Mouse (Mus musculus) MEL-GATA-1-ER (cell line): ENCODE data around the gene 1700008P02Rik.
A peak's percentile ranks its signal among the peaks of the same experiment; 100 is the strongest.

Source experiments
- DNase-seq: peaks from one replicate; pipeline ENCODE4 v3.0.0-alpha.2; 2012; ENCODE audit warnings: low read depth; ENCODE audit errors: extremely low read depth

1700008P02Rik gene

DNA sequence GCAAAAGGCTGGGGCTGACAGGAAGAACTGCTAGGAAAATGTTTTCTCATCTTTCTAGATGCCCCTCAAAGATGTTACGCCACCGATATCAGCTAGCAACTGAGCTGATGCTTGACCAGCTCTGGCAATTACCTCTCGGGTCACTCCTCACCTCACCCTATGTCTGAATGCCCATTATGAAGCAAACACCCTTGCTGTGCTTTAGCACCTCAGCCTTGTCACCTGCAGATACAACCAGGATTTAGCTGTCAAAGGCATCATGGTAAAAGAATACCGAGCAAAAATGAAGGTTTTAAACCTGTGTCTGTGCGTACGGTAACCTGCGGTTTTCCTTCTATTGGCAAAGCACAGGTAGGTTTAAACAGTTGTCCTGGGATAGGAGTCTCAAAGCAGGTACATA is at the start of gene 1700008P02Rik:
TSS of gene 1700008P02Rik (minus strand) at position 101 of the 400 bp plus-strand sequence.
- no peak for DNase-seq

DNA sequence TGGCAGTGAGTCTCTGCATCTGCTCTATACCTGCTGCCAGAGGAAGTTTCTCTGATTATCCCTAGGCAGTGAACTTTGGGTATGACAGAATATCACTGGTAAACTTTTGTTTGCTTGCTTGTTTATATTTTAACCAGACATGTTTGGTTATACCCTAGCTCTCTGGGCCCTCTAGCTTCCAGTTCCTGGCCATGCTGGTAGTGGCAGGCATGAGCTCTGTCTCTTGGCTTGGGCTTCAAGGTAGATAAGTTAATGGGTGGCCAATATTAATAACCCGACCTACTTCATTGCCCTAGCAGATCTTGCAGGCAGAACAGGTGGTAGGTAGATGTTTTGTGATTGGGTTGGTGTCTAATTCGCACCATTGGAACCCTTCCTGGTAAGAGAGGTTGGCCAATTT is 29.2 kb upstream of the 1700008P02Rik start:
- no peak for DNase-seq

DNA sequence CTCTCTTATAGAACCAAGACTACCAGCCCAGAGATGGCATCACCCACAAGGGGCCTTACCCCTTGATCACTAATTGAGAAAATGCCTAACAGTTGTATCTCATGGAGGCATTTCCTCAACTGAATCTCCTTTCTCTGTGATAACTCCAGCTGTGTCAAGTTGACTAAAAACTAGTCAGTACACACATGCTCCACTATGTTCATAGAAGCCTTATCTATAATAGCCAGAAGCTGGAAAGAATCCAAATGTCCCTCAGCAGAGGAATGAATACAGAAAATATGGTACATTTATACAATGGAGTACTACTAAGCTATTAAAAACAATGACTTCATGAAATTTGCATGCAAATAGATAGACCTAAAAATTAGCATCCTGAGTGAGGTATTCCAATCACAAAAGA is 17.9 kb upstream of the 1700008P02Rik start:
- peak; percentile 25 for DNase-seq

DNA sequence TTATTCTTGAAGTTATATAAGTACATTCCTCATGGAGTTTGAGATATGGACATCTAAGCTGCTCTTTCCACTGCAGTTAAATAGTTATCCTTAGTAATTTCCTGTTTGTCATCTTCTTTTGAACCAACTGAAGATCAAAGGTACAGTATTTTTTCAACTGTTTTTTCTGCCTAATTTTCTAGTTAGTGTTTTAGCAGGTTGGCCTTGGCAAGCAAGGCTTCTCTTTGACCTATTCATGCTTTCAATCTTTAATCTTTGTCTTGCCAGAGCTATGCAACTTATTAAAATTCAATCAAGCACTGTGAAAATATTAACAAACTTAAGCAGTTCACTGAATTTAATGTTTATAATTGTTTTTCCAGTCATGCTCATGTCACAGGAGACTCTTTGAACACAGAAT is 14.0 kb upstream of the 1700008P02Rik start:
- no peak for DNase-seq

DNA sequence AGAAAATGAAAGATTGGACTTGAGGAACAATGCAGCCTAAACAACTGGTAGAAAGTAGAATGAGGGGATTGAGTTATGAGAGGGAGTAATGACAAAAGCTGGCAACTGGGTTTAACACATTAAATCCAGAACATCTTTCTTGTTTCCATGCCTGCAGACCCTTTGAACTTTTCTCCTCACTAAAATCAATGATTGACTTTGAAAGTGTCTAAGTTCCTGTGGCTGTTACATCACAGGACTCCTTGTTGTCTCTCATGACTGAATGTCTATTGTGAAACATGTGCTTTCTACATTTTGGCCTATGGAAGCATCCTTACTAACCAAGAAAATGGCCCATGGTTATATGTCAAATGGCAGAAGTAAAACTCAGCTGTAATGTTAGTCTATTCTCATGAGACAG is 2.4 kb downstream of the 1700008P02Rik start:
- DNase-seq, result no peak
